Mouse (Mus musculus) gastrocnemius, postnatal 25 days (tissue): ENCODE measurements around the gene Iqcj. TPM values are rescaled to one million over a fixed set of nuclear protein-coding genes. Genes with fewer than 3 reads are reported as not detected.
"Not testable (repeated sequence)": the region's sequence is repeated elsewhere in the genome, so short reads cannot be mapped to it uniquely, and the experiment has no call there.

Experiments used
- DNase-seq: peaks from one replicate; pipeline ENCODE4 v3.0.0; 2022
- total RNA-seq, 2 experiments: library from RNA; stranded (reverse); gene quantifications; 1 replicate in 1 of 2; 2 replicates in 1 of 2; pipeline ENCODE4 v1.2.3; 2021

Gene Iqcj
- total RNA-seq, 2 experiments from 2014 or later, result not detected

DNA sequence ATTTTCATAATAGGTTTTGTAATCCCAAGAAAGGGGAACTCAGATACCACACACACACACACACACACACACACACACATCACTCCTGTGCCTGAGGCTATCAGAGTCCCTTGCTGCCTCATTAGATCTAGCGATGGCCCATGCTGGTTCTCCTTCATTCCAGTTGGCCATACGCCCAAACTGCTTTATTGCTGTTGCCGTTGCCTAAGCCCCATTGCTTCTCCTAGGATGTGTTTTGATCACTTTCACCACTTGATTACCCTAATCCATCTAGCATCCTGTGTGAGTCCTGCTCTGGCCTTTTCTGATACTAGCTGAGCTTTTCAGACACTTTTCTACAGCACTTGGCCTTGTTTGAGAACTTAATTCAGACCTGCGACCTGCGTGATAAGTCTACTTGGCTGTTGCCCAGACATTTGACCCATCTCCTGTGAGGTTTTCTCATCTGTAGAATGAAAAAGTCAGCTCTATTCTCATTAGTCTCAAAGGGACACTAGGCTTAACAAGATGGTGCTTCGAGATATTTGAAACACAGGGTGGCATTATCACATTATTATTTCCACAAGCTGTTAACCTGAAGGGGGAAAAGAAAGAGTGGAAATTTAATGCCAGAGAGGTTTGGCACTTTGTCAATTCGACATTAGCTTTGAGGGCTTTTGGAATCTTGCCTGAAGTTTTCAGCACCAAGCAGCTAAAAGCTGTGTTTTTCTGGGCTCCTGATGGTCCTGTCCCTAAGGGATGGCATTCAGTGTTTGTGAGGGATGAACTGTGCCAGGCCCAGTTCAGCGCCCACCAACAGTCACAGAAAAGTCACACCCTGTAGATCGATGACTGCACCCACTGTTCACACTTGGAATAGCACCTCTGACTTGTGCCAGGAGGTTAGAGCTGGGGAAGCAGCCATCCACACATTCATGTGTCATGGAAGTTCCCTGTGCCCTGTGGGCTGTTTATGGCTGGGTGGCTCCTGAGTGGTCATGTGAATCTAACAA, 179.7 kb downstream of the Iqcj start:
- DNase-seq, result no peak

DNA sequence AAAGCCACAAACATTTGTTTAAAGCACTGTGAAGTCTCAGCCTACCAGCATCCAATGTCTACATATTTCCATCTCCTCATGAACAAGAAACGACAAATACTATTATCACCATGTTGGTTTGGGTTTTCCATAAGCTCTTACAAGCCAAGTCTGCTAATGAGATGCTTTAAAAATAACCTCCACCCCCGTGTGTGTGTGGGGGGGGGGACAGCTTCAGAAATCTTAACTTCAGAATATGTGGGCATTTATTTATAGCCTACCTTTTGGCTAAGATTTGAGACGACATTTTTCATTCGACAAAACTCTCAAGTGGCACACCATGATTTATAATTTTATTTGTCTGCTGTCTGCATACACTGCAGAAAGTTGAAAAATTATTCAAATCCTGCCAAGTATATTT, 185.4 kb downstream of the Iqcj start:
- no peak for DNase-seq

DNA sequence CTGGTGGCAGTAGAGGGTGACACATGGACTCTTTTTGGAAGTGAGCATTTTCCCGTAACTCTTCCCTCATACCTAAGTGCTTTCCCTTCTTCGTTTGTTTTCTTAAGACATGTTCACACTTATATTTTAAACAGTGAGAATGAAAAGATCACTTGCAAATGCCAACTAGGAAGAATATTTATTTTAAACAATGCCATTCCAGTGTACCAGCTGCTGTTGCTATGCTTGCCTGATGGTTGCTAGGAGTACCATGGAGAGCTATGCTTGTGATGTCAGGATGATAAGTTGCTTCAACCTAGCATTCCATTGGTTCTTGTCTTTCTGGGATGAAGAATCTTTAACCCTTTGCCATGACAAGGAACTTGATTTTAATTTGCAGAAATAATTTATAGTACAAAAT, 193.0 kb downstream of the Iqcj start:
- no peak for DNase-seq

DNA sequence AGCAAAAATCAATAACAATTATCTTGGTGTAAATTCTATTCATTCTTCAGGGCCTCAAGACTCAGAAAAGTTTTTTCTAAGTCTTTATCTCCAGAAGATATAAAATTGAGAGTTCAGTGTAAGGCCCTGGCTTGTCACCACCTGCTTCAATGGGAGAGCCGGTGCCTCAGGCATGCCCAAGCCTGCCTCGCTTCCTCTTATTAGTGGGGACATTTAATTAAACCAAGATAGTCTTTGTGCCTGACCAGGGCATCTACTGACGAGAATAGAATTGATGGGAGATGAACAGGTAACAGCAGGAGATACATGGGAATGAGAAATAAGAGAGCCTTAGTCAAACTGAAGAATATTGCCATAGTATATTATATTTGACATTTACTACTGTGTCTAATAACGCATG, 200.1 kb downstream of the Iqcj start:
- no peak for DNase-seq

DNA sequence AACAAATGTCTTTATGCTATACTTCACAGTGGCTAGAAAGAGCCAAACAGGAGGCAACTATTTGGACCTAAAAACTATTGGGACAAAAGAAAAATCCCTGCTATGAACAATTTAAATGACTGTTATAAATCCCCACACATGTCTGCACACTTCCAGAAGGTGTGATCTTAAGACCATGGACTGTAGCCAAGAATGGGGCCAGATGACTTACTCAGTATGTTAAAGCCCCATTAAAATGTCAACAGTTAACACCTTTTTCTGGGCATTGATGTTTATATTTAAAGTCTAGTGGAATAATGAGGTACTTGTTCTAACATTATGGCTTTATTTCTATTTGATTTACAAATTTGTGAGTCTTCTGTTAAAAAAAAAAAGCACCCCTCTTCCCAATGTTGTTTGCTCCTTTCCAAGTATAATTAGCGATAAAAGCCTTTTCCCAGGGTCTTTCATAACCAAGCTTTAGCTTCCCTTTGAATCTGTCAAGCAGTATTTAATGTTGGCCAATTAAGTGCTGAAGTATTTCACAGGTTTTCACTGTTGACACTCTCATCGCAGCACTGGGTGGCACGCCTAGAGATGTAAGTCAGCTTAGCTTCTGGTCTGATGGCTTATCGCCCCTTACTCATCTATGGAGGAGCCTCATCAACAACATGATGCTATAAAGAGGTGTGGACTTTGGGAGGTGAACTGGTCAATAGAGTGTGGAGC, 204.9 kb downstream of the Iqcj start:
- DNase-seq, result no peak

DNA sequence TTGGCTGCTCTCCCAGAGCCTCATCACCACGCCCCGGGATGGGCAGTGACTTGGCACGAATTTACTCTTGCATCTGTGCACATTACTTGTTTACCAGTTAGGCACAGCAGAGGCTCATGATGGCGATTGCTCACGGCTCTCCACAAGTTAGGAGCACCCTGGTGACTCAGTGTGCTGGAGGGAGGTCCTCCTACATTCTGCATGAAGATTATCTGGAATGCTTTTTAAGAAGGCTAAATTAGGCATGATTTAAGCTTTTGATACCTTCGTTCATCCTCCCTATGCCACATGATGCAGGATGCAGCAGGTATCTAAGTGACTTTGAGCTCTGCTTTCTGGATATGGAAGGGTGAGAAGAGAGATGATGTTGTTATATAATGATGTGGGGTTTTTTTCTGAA, 207.5 kb downstream of the Iqcj start:
- not testable (repeated sequence) for DNase-seq

DNA sequence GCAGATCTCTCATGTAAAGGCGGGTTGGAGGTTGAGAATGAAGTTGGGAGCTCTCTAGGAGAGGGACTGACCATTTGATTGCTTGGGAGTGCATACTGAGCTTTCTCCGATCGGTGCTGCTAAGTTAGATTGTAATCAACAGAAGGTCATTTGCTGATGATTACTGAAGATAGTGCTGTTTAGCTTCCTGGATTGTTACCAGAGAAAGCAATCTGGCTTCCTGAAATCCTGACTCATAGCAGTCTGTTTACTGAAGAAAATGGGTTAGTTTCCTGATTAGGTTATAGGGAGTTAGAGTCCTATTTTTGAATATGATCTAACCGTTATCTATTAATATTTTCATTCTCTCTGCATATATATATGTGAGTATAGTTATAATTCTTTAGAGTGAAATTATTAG, 209.3 kb downstream of the Iqcj start:
- no peak for DNase-seq

DNA sequence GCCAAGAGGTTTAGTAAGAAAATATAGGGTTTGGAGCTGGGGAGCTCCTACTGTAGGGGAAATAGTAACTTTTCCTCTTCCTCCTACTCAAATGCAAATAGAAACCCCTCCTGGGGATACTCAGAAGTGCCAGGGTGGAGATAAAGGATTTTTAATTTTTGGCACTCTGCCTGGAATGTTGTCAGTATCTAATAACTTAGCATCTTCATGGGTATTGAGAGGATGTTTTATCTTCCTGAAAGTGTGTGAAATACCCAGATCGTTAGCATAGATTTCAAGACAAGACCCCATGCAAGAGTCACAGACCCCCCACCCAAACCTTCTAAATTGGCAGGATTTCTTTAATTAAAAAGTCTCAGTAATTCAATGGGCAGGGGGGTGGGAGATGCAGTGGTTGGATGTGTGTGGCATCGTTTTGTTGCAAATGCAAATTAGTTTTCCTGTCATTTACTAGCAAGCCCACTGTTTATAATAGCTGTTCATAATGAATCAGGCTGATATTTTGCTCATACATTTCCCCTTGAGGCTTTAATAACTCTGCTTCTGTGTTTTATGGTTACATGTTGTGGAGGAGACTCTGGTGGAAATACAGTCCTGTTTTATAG, 213.2 kb downstream of the Iqcj start:
- DNase-seq, result no peak

Other genes starting within 250 kb of the Iqcj start
- not detected for gene Iqschfp, start within 50 bp of the Iqcj start, total RNA-seq
- 100 to 1,000 TPM; 126 to 145 TPM for gene Schip1, start 172.6 kb downstream of the Iqcj start, total RNA-seq